Mouse (Mus musculus) lung, embryonic 16.5 days (tissue): Measurements from ENCODE around the gene Myof. TPM values are rescaled to one million over a fixed set of nuclear protein-coding genes. Genes with fewer than 3 reads are reported as not detected.

ENCODE experiments used
- ATAC-seq: fragments of 200-750 bp; cut with Nextera tagmentation; 2 replicates; pipeline ENCODE4 v1.8.0; 2017; ENCODE audit warnings: low read depth, mild to moderate bottlenecking, moderate library complexity
- H3K27ac ChIP-seq: fragments of 300-500 bp; sonication (generic); 2 replicates; pipeline ENCODE4 v1.5.1; 2014; ENCODE audit warnings: mild to moderate bottlenecking, control low read depth, low read length
- H3K27me3 ChIP-seq: fragments of 300-500 bp; sonication (generic); 2 replicates; pipeline ENCODE4 v1.6.1; 2014; ENCODE audit warnings: low read depth, low read length, mixed read lengths; ENCODE audit not compliant: control insufficient read depth, insufficient read depth
- H3K36me3 ChIP-seq: fragments of 300-500 bp; sonication (generic); 2 replicates; pipeline ENCODE4 v1.6.1; 2014; ENCODE audit warnings: low read length; ENCODE audit not compliant: control insufficient read depth, insufficient read depth
- H3K4me1 ChIP-seq: fragments of 300-500 bp; sonication (generic); replicated peaks from 2 replicates; pipeline ENCODE4 v1.6.1; 2014; ENCODE audit warnings: low read length, mixed read lengths; ENCODE audit not compliant: control insufficient read depth, insufficient read depth
- H3K4me2 ChIP-seq: fragments of 300-500 bp; sonication (generic); 2 replicates; pipeline ENCODE4 v1.6.1; 2014; ENCODE audit warnings: low read depth, low read length, control low read depth
- H3K4me3 ChIP-seq: fragments of 300-500 bp; sonication (generic); 2 replicates; pipeline ENCODE4 v1.5.1; 2014; ENCODE audit warnings: mild to moderate bottlenecking, low read length, control low read depth
- H3K9ac ChIP-seq: fragments of 300-500 bp; sonication (generic); 2 replicates; pipeline ENCODE4 v1.6.1; 2014; ENCODE audit warnings: low read length, control low read depth
- H3K9me3 ChIP-seq: fragments of 300-500 bp; sonication (generic); 2 replicates; pipeline ENCODE4 v1.6.1; 2016; ENCODE audit warnings: low read length; ENCODE audit not compliant: control insufficient read depth
- WGBS: fragments of 180-500 bp; shearing (Covaris S2); extraction: QIAGEN DNeasy Blood & Tissue Kit; methylation state at CpG from one replicate; pipeline ENCODE4 v1.1.7; 2014; 5-methylcytosine and 5-hydroxymethylcytosine counted together
- polyA plus RNA-seq: library from polyadenylated mRNA; unstranded; fragments of >200 nt; fragmentation: Nextera tagmentation; extraction: Ambion mirVana; gene quantifications from 2 replicates; pipeline ENCODE4 v1.2.1, GENCODE M21; 2015

The Myof gene
- polyA plus RNA-seq: 32.3 and 35.2 TPM in 2 replicates

DNA sequence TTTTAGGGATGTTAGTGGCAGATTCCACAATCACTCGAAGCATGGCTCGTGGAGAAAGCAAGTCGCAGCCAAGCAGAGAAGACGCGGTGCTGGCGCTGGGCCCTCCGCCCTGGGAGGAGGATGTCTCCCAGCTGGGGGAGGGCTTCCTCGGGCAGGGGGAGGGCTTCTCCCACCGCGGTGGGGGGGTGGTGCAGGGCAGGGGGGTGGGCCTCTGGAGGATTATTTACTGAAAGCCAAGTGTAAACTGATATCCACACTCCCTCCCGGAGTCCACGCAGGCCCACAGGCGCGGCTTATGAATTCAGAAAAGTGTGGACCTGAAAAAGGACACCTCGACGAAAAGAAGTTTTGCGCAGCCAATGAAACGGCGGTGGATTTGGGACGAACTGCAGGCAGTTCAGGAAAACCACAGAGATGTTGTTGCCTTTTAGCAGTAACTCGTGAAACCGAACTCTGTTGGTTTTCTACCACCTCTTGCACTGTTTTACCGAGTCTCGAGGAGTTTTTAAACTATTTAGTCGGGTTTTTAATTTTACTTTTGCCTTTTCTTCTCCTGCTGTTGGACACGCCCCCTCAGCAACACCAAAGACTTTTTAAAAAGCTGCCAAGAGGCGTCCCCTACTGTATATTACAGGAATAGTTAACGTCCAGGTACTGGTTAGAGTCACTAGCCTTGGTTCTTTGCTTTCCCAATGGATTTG, at the start of gene Myof:
Gene Myof, minus strand, starts transcription at position 297 of the 701 bp plus-strand sequence.
- peaks cover 15% of the 10 kb centered on the region for H3K4me1 ChIP-seq
- WGBS: under 1% methylated on average over 28 of the region's 28 CpGs
- peak within 1 kb of the TSS; percentile 66 for H3K9ac ChIP-seq
- no peaks in the 10 kb centered on the region for H3K27me3 ChIP-seq
- peak within 1 kb of the TSS; percentile 71 for H3K4me2 ChIP-seq
- peak within 1 kb of the TSS; percentile 58 for H3K4me3 ChIP-seq
- ATAC-seq: peak; percentile 89
- H3K9me3 ChIP-seq: no peaks in the 10 kb centered on the region
- peak within 1 kb of the TSS; percentile 88 for H3K27ac ChIP-seq
- no peaks in the 10 kb centered on the region for H3K36me3 ChIP-seq

DNA sequence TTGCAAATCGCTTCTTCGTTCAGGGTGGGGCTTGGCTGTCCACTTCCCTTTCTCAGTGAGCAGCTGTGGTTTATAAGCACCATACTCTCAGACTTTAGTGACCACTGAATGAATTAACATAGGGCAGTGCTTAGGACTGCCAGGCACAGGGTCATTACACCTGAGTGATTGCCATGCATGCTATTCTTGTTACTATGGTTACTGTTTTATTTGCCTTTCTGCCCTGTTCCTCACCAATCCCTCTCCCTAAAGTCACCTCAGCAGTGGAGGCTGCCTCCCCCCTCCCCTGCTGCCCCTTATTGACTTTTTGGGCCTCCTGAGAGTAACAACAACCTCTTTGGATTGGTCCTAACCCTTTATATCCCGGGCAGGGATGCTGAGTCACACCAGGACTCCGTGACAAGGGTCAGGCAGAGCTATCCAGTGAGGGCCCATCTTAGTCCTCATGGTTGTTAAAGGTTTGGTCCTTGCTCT, 48.2 kb upstream of the Myof start:
- 51% methylated on average over 4 of the region's 4 CpGs for whole genome bisulfite sequencing
- Histone ChIP-seq H3K36me3 (no peaks in the 10 kb centered on the region), H3K27ac (peak overlapping the region; percentile 5; the same call in 1 of the 2 replicates), H3K4me1 (peaks cover 4% of the 10 kb centered on the region; the same call in 1 of the 2 replicates), H3K27me3 (peaks cover 10% of the 10 kb centered on the region), H3K4me3 (no peak overlapping the region), H3K4me2 (no peak overlapping the region), H3K9me3 (no peaks in the 10 kb centered on the region), H3K9ac (no peak overlapping the region)
- ATAC-seq: no peak

DNA sequence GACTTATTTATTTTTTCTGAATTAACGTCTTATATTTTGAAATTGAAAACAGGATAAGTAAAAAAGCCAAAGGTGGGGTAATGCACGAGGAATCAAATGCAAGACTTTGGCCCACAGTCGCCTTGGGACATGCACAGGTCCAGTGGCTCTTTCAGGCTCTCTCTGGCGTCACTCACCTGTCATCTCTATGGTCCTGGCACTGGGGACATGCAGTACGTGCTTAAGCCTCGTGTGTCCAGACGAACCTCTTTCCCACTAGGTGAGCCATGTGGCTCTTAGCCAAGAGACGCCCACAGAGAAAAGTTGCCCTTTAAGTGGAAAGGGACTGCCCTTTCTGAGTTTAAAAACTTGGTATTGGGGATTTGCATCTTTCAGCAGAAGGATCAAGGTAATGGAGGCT, 46.0 kb upstream of the Myof start:
- no peak overlapping the region for H3K4me3 ChIP-seq
- H3K4me1 ChIP-seq: peaks cover 4% of the 10 kb centered on the region; the same call in 1 of the 2 replicates
- ATAC-seq: no peak
- no peak overlapping the region for H3K4me2 ChIP-seq
- no peaks in the 10 kb centered on the region for H3K36me3 ChIP-seq
- no peaks in the 10 kb centered on the region for H3K9me3 ChIP-seq
- no peak overlapping the region for H3K27ac ChIP-seq
- peaks cover under 1% of the 10 kb centered on the region; the same call in 1 of the 2 replicates for H3K27me3 ChIP-seq
- H3K9ac ChIP-seq: no peak overlapping the region
- 61% methylated on average over 8 of the region's 8 CpGs for WGBS

DNA sequence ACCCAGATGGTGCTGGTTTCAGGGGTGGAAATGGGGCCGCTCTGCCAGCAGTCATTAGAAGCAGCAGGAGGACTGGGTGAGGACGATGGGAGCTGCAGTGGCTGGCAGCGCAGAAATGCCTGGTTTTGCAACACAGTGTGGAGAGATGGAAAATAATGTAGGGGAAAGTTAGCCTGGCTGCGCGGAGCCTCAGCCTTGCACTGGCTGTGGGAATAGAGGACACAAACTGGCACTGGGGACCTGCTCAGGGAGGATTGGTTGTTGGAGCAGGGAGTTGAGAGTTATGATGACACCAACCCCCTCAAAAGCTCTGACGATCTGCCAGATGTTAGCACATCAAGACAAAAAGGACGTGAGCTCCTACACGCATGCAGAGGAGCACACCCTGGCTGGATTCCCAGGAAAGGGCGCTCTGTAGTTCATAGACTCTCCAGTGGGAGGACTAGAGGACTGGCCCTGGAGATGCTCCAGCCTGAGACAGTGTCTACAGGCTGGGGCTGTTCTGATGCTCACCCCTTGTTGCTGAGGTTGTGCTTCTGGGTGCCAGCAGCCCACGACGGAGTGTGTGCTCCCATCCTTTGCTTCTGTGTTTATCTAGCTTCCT, 43.7 kb upstream of the Myof start:
- Histone ChIP-seq H3K27ac (no peak overlapping the region), H3K4me1 (peaks cover 4% of the 10 kb centered on the region; the same call in 1 of the 2 replicates), H3K4me3 (no peak overlapping the region), H3K27me3 (no peaks in the 10 kb centered on the region), H3K36me3 (no peaks in the 10 kb centered on the region), H3K4me2 (no peak overlapping the region), H3K9me3 (no peaks in the 10 kb centered on the region), H3K9ac (no peak overlapping the region)
- 40% methylated on average over 11 of the region's 11 CpGs for WGBS
- peak; percentile 95 for ATAC-seq

DNA sequence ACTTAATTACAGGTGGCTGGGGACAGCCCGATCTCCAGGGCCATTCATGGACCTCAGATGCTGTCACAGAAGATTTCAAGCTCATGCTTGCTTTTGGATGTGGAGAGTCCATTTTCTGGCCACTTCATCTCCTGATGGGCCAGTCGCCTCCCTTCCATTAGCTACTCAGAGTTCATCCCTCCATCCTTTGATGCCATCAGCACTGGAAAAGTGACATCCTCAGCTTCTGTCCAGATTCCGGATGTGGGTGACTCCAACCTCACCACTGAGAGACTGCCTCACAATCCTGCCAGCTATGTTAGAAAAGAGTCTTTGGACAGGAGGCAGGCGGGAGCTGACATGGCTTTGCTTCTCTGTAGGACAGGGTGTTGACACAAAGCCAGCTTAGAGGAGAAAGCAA, 42.5 kb upstream of the Myof start:
- ATAC-seq: no peak
- H3K4me3 ChIP-seq: no peak overlapping the region
- WGBS: 81% methylated on average over 4 of the region's 4 CpGs

DNA sequence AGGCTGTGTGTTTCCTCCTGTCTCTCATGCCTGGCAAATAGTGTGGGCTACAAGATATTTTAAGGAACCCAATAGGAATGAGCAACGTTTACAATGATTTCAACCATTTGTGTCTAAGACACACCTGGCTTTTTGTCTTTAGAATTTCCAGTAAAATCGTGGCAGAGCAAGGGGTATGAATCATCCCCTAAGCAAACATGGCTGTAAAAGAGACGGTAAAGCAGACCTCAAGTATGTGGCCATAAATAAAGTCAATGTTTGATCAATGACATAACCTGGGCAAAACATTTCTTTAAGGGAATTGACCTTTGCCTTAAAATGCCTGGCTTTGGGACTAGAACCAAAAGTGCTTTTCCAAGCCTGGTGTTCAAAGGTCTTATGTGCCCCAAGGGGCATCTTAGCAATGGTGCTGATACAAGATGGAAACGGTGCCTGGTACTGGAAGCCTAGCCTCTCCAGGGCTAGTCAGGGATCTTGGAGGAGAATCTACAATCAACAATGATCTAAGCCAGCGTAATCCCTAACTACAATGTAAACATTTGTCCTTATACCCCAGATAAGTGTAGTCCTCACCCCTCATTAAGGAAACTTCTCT, 39.7 kb upstream of the Myof start:
- Histone ChIP-seq H3K36me3 (no peaks in the 10 kb centered on the region), H3K4me2 (no peak overlapping the region), H3K9me3 (no peaks in the 10 kb centered on the region), H3K27ac (no peak overlapping the region), H3K4me1 (no peaks in the 10 kb centered on the region), H3K9ac (no peak overlapping the region), H3K4me3 (no peak overlapping the region), H3K27me3 (no peaks in the 10 kb centered on the region)
- WGBS: 35% methylated on average over 5 of the region's 5 CpGs
- ATAC-seq: no peak

More for the DNA sequence above, 42.5 kb upstream of the Myof start:
- Histone ChIP-seq H3K4me1 (no peaks in the 10 kb centered on the region), H3K36me3 (no peaks in the 10 kb centered on the region), H3K27ac (no peak overlapping the region), H3K9me3 (no peaks in the 10 kb centered on the region), H3K27me3 (no peaks in the 10 kb centered on the region), H3K4me2 (no peak overlapping the region), H3K9ac (no peak overlapping the region)

DNA sequence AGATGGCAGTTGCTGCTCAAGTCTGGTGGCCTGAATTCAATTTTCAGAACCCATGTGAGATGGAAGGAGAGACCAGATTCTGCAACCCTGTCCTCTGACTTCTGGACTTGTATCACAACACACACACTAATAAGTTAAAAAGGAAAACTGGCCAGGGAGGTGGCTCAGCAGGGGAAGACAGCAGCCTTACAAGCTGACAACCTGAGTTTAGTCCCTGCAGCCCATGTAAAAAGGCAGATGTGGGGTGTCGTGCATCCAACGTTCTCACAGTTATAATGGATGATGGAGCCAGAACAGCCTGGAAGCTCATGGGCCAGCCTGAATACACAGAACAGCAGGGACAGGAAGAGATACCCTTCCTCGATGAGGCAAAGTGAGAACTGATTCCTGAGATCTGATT, 38.0 kb upstream of the Myof start:
- no peak for ATAC-seq
- WGBS: 49% methylated on average over 3 of the region's 3 CpGs
- H3K4me1 ChIP-seq: no peaks in the 10 kb centered on the region

DNA sequence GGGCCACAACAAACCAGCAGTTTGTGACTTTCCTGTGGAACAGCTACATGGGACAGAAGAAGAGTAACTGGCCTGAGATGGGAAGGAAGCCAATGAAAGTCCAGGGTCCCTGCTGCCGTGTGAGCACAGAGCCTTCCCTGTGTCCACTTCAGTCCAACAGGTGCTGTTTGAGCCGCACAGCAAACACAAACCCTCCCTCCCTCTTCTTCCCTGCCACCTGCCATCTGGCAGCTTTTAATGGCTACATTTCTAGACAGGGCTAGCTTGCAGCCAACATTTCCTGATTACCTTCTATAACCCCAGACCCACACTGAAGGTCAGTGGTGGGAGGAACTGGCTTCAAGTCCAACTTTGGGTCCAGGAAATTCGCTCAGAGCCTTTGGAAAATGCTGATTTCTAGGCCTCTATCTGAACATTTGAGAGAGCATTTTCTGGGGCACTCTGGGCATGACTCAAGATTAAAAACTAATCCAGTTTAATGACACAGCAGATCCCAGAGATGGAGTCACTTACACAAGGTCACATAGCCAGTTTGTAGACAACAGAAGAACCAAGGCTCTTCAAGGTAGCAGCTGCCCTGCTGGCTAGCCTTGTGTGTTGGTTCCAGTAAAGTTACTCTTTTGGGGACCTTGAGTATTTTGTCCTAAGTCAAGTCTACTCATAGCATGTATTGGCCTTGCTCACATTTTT, 34.6 kb upstream of the Myof start:
- Histone ChIP-seq H3K9ac (no peak overlapping the region), H3K27me3 (no peaks in the 10 kb centered on the region), H3K27ac (no peak overlapping the region), H3K4me2 (no peak overlapping the region), H3K36me3 (peaks cover 10% of the 10 kb centered on the region), H3K4me3 (no peak overlapping the region), H3K4me1 (no peaks in the 10 kb centered on the region), H3K9me3 (no peaks in the 10 kb centered on the region)
- no peak for ATAC-seq
- 56% methylated on average over 3 of the region's 3 CpGs for WGBS

More for the DNA sequence above, 38.0 kb upstream of the Myof start:
- Histone ChIP-seq H3K27ac (no peak overlapping the region), H3K9me3 (no peaks in the 10 kb centered on the region), H3K36me3 (no peaks in the 10 kb centered on the region), H3K4me3 (no peak overlapping the region), H3K9ac (no peak overlapping the region), H3K4me2 (no peak overlapping the region), H3K27me3 (no peaks in the 10 kb centered on the region)

DNA sequence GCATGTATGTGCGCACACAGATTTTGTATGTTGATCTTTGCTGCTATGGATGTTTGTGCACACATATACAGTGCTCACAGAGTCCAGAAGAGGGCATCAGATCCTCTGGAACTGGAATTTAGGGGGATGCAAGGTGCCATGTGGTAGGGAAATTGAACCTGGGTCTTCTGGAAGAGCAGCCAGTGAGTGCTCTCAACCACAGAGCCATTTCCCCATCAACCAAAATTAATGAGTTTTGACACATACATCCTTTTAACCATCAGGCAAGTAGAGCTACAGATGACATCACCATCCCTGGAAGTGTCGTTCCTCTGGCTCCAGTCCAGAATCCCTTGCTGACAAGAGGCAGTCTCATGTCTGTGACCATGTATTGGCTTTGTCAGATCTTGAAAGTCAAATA, 32.9 kb upstream of the Myof start:
- no peak for ATAC-seq
- H3K4me2 ChIP-seq: no peak overlapping the region
- no peaks in the 10 kb centered on the region for H3K9me3 ChIP-seq
- no peaks in the 10 kb centered on the region for H3K27me3 ChIP-seq
- 48% methylated on average over 2 of the region's 2 CpGs for WGBS
- H3K4me1 ChIP-seq: no peaks in the 10 kb centered on the region
- no peak overlapping the region for H3K9ac ChIP-seq
- peaks cover 10% of the 10 kb centered on the region for H3K36me3 ChIP-seq
- no peak overlapping the region for H3K27ac ChIP-seq
- no peak overlapping the region for H3K4me3 ChIP-seq
